Mouse (Mus musculus): ENCODE data around the gene Pgm5. TPM values are rescaled to one million over a fixed set of nuclear protein-coding genes. Genes with fewer than 3 reads are reported as not detected.
A peak's percentile ranks its signal among the peaks of the same experiment; 100 is the strongest.
"Not testable (repeated sequence)": the region's sequence is repeated elsewhere in the genome, so short reads cannot be mapped to it uniquely, and the experiment has no call there.

Gene Pgm5
- polyA plus RNA-seq, 1 experiment from 2014 or later = 1.6 TPM

- 2% methylated on average over 34 of the region's 34 CpGs for WGBS
- no peaks in the 10 kb centered on the region for H3K9me3 ChIP-seq (ENCODE audit: control insufficient read depth, low read length)
- H3K27me3 ChIP-seq (ENCODE audit: control insufficient read depth, insufficient read depth, low read length) = peaks cover 74% of the 10 kb centered on the region
- H3K4me3 ChIP-seq (ENCODE audit: low read depth, low read length) = peak overlapping the region; percentile 36
- ATAC-seq (ENCODE audit: insufficient read depth, low FRiP score, low TSS enrichment) = no peak
- no peak for DNase-seq (ENCODE audit: low spot score)
- peaks cover 12% of the 10 kb centered on the region for H3K4me1 ChIP-seq (ENCODE audit: control insufficient read depth, insufficient read depth, low read length)
- H3K4me2 ChIP-seq (ENCODE audit: low read depth) = peak overlapping the region; percentile 65
- no peak overlapping the region for H3K27ac ChIP-seq (ENCODE audit: low read depth, low read length)
- H3K36me3 ChIP-seq (ENCODE audit: control insufficient read depth, insufficient read depth, low read length) = no peaks in the 10 kb centered on the region
- H3K9ac ChIP-seq (ENCODE audit: low read length) = no peak overlapping the region
These were observed 37.3 kb upstream of the Pgm5 start for GRCm38 (mm10) chr19:24898737-24899577.

GRCm38 (mm10) chr19:24897896-24898736 lies 36.5 kb upstream of the Pgm5 start:
- Histone ChIP-seq H3K27ac (ENCODE audit: low read depth, low read length) (no peak overlapping the region), H3K9ac (ENCODE audit: low read length) (no peak overlapping the region), H3K4me2 (ENCODE audit: low read depth) (no peak overlapping the region), H3K4me1 (ENCODE audit: control insufficient read depth, insufficient read depth, low read length) (peaks cover 12% of the 10 kb centered on the region), H3K4me3 (ENCODE audit: low read depth, low read length) (no peak overlapping the region), H3K9me3 (ENCODE audit: control insufficient read depth, low read length) (no peaks in the 10 kb centered on the region), H3K27me3 (ENCODE audit: control insufficient read depth, insufficient read depth, low read length) (peaks cover 72% of the 10 kb centered on the region), H3K36me3 (ENCODE audit: control insufficient read depth, insufficient read depth, low read length) (no peaks in the 10 kb centered on the region)
- ATAC-seq (ENCODE audit: insufficient read depth, low FRiP score, low TSS enrichment) (no peak), DNase-seq (ENCODE audit: low spot score) (peak; percentile 37)
- WGBS = 2% methylated on average over 20 of the region's 20 CpGs

- Histone ChIP-seq H3K36me3 (ENCODE audit: control insufficient read depth, insufficient read depth, low read length) (no peaks in the 10 kb centered on the region), H3K27me3 (ENCODE audit: control insufficient read depth, insufficient read depth, low read length) (peaks cover 64% of the 10 kb centered on the region), H3K9me3 (ENCODE audit: control insufficient read depth, low read length) (no peaks in the 10 kb centered on the region), H3K4me2 (ENCODE audit: low read depth) (peak overlapping the region; percentile 35), H3K9ac (ENCODE audit: low read length) (no peak overlapping the region), H3K4me1 (ENCODE audit: control insufficient read depth, insufficient read depth, low read length) (peaks cover 12% of the 10 kb centered on the region), H3K4me3 (ENCODE audit: low read depth, low read length) (peak overlapping the region; percentile 12; the same call in 1 of the 2 replicates), H3K27ac (ENCODE audit: low read depth, low read length) (no peak overlapping the region)
- peak; percentile 40 for DNase-seq (ENCODE audit: low spot score)
- ATAC-seq (ENCODE audit: insufficient read depth, low FRiP score, low TSS enrichment) = no peak
- WGBS = under 1% methylated on average over 57 of the region's 57 CpGs
These were observed 35.6 kb upstream of the Pgm5 start for GRCm38 (mm10) chr19:24897006-24897895.

GRCm38 (mm10) chr19:24896536-24896935 lies 34.9 kb upstream of the Pgm5 start:
- peaks cover 57% of the 10 kb centered on the region for H3K27me3 ChIP-seq (ENCODE audit: control insufficient read depth, insufficient read depth, low read length)
- DNase-seq (ENCODE audit: low spot score) = no peak
- WGBS = 14% methylated on average over 4 of the region's 4 CpGs

GRCm38 (mm10) chr19:24886888-24887287 lies 25.2 kb upstream of the Pgm5 start:
- H3K9ac ChIP-seq (ENCODE audit: low read length) = no peak overlapping the region
- H3K27ac ChIP-seq (ENCODE audit: low read depth, low read length) = no peak overlapping the region
- H3K27me3 ChIP-seq (ENCODE audit: control insufficient read depth, insufficient read depth, low read length) = no peaks in the 10 kb centered on the region
- 81% methylated on average over 3 of the region's 3 CpGs for WGBS
- no peak for ATAC-seq (ENCODE audit: insufficient read depth, low FRiP score, low TSS enrichment)
- no peak overlapping the region for H3K4me3 ChIP-seq (ENCODE audit: low read depth, low read length)
- H3K4me1 ChIP-seq (ENCODE audit: control insufficient read depth, insufficient read depth, low read length) = no peaks in the 10 kb centered on the region
- no peak for DNase-seq (ENCODE audit: low spot score)
- H3K4me2 ChIP-seq (ENCODE audit: low read depth) = no peak overlapping the region
- H3K36me3 ChIP-seq (ENCODE audit: control insufficient read depth, insufficient read depth, low read length) = no peaks in the 10 kb centered on the region
- no peaks in the 10 kb centered on the region for H3K9me3 ChIP-seq (ENCODE audit: control insufficient read depth, low read length)

More at GRCm38 (mm10) chr19:24896536-24896935, 34.9 kb upstream of the Pgm5 start:
- Histone ChIP-seq H3K36me3 (ENCODE audit: control insufficient read depth, insufficient read depth, low read length) (no peaks in the 10 kb centered on the region), H3K4me3 (ENCODE audit: low read depth, low read length) (no peak overlapping the region), H3K4me2 (ENCODE audit: low read depth) (no peak overlapping the region), H3K4me1 (ENCODE audit: control insufficient read depth, insufficient read depth, low read length) (peaks cover 12% of the 10 kb centered on the region), H3K9ac (ENCODE audit: low read length) (no peak overlapping the region), H3K9me3 (ENCODE audit: control insufficient read depth, low read length) (no peaks in the 10 kb centered on the region), H3K27ac (ENCODE audit: low read depth, low read length) (no peak overlapping the region)
- no peak for ATAC-seq (ENCODE audit: insufficient read depth, low FRiP score, low TSS enrichment)

- Histone ChIP-seq H3K9me3 (ENCODE audit: control insufficient read depth, low read length) (no peaks in the 10 kb centered on the region), H3K36me3 (ENCODE audit: control insufficient read depth, insufficient read depth, low read length) (no peaks in the 10 kb centered on the region), H3K4me2 (ENCODE audit: low read depth) (no peak overlapping the region), H3K9ac (ENCODE audit: low read length) (no peak overlapping the region), H3K4me3 (ENCODE audit: low read depth, low read length) (no peak overlapping the region), H3K4me1 (ENCODE audit: control insufficient read depth, insufficient read depth, low read length) (no peaks in the 10 kb centered on the region), H3K27ac (ENCODE audit: low read depth, low read length) (no peak overlapping the region), H3K27me3 (ENCODE audit: control insufficient read depth, insufficient read depth, low read length) (no peaks in the 10 kb centered on the region)
- 15% methylated on average over 5 of the region's 5 CpGs for WGBS
- peak; percentile 50 for DNase-seq (ENCODE audit: low spot score)
- no peak for ATAC-seq (ENCODE audit: insufficient read depth, low FRiP score, low TSS enrichment)
These were observed 23.8 kb upstream of the Pgm5 start for GRCm38 (mm10) chr19:24885504-24885903.

GRCm38 (mm10) chr19:24881237-24881636 lies 19.6 kb upstream of the Pgm5 start:
- 63% methylated on average over 4 of the region's 4 CpGs for WGBS
- ATAC-seq (ENCODE audit: insufficient read depth, low FRiP score, low TSS enrichment) = no peak

GRCm38 (mm10) chr19:24875129-24875870 lies 13.6 kb upstream of the Pgm5 start, which contains the start of gene Gm10053:
Gm10053 (plus strand) TSS chr19:24875686.
- not testable (repeated sequence) for H3K4me1 ChIP-seq (ENCODE audit: control insufficient read depth, insufficient read depth, low read length); H3K9ac ChIP-seq (ENCODE audit: low read length); H3K36me3 ChIP-seq (ENCODE audit: control insufficient read depth, insufficient read depth, low read length); H3K27me3 ChIP-seq (ENCODE audit: control insufficient read depth, insufficient read depth, low read length); H3K4me2 ChIP-seq (ENCODE audit: low read depth); DNase-seq (ENCODE audit: low spot score); H3K27ac ChIP-seq (ENCODE audit: low read depth, low read length); ATAC-seq (ENCODE audit: insufficient read depth, low FRiP score, low TSS enrichment); H3K4me3 ChIP-seq (ENCODE audit: low read depth, low read length); H3K9me3 ChIP-seq (ENCODE audit: control insufficient read depth, low read length)
- WGBS = 84% methylated on average over 23 of the region's 26 CpGs

More at GRCm38 (mm10) chr19:24881237-24881636, 19.6 kb upstream of the Pgm5 start:
- Histone ChIP-seq H3K27ac (ENCODE audit: low read depth, low read length) (no peak overlapping the region), H3K4me2 (ENCODE audit: low read depth) (no peak overlapping the region), H3K27me3 (ENCODE audit: control insufficient read depth, insufficient read depth, low read length) (no peaks in the 10 kb centered on the region), H3K36me3 (ENCODE audit: control insufficient read depth, insufficient read depth, low read length) (no peaks in the 10 kb centered on the region), H3K9ac (ENCODE audit: low read length) (no peak overlapping the region), H3K4me1 (ENCODE audit: control insufficient read depth, insufficient read depth, low read length) (no peaks in the 10 kb centered on the region), H3K4me3 (ENCODE audit: low read depth, low read length) (no peak overlapping the region), H3K9me3 (ENCODE audit: control insufficient read depth, low read length) (no peaks in the 10 kb centered on the region)
- no peak for DNase-seq (ENCODE audit: low spot score)

All from neural tube, embryonic 11.5 days (tissue).